Mouse (Mus musculus): ENCODE results near the gene Cdcp1. TPM values are rescaled to one million over a fixed set of nuclear protein-coding genes. Genes with fewer than 3 reads are reported as not detected.

The Cdcp1 gene
- total RNA-seq, 2 experiments from 2014 or later: not detected

DNA sequence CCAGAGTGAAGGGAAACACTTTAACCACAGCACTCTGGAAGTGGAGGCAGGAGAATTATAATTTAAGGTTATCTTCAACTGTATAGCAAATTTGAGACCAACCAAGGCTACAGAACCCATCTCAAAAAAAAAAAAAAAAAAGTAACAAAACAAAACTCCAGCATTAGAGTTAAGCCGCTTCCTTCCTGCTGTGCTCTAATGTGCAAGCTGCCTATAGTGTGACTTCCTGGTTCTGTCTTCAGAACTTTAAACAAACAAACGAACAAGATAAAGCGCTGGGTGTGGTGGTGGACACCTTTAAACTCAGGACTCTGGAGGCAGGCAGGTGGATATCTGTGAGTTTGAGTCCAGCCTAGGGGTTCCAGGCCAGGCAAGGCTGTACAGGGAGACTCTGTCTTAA is 63.8 kb downstream of the Cdcp1 start:
- DNase-seq (ENCODE audit: low spot score in 2 of 2): no peak

DNA sequence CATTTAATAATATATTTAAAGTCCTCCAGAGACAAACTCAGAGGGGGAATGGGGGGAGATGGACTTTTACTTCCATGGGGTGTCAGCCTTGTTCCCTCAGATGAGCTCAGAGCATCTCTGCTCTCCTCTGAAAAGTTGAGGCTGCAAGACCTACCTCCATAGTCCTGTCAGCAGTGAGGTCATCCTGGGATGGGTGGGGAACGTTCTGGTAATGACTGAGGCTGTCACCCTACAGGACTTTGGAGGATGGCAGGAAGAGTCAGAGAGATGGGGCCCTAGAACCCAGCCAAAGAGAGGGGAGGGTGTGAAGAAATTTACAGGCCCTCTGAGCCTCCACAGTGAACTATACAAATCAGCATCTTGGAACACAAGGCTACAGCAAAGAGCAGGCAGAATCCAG is 64.3 kb downstream of the Cdcp1 start:
- DNase-seq (ENCODE audit: low spot score in 2 of 2): peak in 1 of 2 experiments; percentile 40

DNA sequence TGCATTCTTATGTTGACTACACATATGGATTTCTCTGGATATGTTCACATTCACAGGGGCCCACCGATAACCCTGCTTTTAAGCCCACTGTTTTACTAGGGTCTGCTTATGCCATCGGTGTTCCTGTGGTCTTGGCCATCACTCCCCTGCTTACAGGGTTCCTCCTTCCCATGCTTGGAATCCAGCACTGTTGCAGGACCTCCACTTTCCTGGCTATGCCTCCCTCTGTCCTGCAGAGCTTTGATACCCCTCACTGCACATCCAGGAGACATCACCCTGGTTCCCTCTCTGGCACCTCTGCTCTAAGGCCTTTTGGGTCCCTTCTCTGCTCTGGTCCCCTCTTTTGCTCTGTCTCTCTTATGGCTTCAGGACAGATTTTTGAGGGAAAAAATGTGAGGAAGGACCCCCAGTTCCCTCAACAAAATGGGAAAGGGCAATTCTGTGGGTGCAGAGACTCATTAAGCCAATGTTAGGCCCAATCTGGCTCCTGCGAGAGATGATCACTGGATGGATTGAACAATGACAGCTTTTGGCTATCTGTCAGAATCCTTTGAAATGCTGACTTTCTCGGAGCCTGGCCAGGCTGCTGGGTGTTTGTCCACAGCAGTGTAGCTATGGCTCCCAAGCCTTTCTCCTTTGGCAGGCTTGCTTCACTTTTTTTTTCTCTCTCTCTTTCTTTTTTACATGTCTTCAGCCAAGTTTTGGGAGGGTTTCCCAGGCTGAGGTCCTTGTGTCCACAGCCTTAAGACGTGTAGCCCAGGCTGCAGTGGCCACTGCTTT is 65.4 kb downstream of the Cdcp1 start, which contains the start of gene Clec3b:
Gene Clec3b (plus strand): TSS at position 706 of the 780 bp plus-strand sequence.
- DNase-seq (ENCODE audit: low spot score in 2 of 2): peak; percentile 39 to 69

DNA sequence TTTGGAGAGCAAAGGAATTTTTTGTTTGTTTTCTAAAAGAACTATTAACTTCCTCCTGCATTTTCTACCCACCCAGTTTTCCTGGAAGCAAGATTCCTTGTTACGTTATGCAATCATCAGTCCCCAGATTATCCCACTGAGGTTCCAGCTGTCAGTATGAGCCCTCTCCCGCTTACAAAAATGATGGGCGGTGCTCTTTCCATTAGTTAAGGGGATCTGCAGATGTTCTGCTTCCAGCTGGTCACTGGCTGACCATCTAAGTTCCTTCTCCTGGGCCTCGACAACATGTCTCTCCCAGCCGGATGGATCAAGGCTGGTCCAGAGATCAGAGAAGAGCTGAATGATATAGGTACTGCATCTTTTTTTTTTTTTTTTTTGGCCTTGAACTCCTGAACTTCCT is 67.4 kb downstream of the Cdcp1 start:
- peak in 1 of 2 experiments; percentile 53 for DNase-seq (ENCODE audit: low spot score in 2 of 2)

DNA sequence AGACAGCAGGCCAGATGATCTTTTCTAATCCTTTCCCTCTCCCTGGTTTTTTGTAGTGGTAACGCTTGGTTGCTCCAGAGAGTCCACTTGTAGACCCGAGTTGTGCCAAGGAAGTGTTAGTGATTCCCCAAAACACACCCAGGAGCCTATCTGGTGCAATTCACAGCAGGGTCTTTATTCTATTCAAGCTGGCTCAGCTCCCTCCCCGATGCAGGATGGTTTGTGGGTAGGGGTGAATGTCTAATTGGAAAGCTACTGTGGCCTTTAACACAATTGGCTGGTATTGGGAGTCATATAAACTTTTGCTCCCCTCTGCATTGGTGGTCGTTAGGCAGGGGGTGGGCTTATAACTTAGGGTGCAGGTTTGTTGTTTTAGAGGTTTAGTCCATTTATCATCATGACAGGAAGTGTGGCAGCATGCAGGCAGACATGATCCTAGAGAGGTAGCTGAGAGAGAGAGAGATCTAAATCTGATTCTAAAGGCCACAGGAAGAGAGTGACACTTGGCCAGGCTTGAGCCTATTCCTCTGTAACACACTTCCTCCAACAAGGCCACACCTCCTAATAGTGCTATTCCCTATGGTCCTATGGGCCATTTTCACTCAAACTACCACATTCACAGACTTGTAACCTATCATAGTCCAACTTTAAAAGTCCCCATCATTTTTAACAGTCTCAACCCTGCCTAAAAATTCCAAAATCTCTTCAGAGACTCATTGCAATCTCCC is 75.8 kb downstream of the Cdcp1 start:
- DNase-seq (ENCODE audit: low spot score in 2 of 2): no peak

DNA sequence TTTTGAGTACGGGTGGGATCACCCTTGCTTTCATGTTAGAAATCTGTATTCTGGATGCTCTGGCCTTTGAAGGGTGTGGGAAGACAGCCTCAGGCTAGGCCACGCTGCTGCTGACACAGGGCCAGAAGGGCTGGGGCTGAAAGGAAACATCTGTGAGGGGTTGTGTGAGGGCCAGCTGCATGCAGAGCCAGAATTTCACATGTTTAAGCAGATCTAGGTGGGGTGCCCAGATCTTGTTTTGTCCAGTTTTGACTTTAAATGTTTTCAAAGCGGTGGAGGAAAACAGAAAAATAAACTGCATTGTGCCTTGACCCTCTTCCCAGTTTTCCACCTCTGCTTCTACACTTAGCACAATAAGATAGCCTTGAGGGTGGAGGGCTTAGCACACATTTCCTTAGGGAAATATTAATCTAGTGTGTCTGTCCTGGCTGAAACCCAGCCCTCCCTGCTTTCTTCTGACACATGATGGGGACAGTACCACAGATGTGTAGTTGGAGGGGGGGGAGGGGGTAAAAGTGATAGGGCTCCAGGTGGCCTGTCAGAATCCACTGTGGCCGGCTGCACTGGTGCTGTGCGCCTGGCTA is 76.9 kb downstream of the Cdcp1 start:
- peak; percentile 48 to 83 for DNase-seq (ENCODE audit: low spot score in 2 of 2)

DNA sequence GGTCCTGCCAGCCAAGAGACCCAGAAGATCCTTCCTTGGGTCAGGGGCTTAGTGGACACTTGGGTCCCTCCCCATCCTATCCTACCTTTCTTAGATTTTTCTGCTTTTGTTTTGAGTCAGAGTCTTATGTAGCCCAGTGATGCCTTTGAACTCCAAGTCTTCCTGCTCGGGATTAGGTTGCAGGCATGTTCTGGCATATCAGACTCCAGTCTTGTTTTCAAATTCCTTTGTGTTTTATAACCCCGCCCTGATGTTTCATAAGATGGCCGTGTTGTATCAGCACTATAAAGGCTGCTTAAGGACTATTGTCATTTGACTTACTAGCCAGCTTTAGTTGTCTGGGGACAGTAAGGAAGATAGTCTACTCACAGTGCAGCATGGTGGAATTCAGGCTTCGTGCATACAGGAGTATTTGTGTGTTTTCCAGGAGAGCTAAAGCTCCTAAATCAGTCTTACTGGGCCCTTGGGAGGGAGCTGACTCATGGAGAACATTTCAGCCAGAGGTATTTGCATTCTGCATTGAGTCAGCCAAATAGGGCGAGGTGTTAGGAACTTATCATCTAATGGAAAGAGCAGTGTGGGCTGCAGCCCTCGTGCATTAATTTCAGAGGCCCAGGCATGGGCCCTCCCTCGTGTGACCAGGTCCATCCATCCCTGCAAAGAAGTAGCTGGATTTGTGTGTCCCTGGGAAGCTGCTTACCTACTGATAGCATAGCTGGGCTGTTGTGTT is 78.7 kb downstream of the Cdcp1 start:
- DNase-seq (ENCODE audit: low spot score in 2 of 2): peak in 1 of 2 experiments; percentile 43

DNA sequence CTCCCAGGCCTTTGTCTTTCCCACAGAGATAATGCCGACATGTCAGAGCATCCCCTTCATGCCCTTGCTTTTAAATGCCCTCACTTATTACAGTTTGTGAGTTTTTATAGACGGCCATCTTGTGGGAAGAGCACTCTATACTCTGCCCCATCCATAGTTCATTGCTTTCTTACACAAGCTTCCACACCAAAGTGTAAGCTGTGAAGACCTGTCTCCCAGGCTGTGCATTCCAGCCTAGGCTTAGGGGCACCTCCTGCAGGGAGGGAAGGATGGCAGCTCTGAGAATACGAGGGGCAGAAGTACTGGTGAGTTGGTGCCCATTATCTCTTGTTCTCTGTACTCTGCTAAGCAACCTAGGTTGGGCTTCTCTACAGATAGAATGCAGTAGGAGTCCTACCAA is 82.8 kb downstream of the Cdcp1 start:
- DNase-seq (ENCODE audit: low spot score in 2 of 2): no peak

DNA sequence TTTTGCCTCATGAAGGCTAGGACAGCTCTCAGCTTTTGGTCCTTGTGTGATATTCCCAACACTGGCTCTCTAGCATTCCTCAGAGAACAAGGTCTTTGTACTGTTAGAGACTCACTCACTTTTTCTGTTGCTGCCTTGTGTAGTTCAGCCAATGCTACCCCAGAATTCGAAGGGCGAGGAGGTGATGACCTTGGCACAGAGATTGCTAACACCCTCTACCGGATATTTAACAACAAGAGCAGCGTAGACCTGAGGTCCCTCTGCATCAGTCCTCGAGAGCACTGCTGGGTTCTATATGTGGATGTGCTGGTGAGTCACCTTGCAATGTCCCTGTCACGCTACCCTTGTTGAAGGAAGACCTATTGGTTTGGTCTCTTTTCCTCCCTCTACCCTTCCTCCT is 88.2 kb downstream of the Cdcp1 start:
- no peak for DNase-seq (ENCODE audit: low spot score in 2 of 2)

DNA sequence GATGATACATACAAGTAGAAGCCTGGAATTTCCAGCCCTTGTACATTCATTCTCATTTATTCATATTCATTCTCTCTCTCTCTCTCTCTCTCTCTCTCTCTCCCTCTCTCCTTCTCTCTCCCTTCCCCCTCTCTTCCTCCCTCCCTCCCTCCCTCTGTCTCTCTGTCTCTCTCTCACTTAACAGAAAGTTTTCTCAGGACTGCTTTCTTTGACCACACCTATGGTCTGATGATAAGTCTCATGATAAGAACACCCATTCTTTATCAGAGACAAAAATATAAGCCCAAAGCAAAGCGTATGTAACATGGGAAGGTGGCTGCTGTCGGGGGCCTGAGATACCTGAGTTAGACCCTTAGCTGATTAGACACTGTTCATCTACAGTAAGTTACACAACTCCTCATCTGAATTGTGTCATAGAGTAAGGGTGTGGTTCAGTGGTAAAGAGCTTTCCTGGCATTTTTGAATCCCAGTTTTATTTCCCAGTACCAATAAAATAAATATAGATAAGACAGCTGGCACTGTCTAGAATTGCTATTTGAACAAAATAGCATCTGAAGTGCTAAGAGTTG is 91.3 kb downstream of the Cdcp1 start:
- no peak for DNase-seq (ENCODE audit: low spot score in 2 of 2)

DNA sequence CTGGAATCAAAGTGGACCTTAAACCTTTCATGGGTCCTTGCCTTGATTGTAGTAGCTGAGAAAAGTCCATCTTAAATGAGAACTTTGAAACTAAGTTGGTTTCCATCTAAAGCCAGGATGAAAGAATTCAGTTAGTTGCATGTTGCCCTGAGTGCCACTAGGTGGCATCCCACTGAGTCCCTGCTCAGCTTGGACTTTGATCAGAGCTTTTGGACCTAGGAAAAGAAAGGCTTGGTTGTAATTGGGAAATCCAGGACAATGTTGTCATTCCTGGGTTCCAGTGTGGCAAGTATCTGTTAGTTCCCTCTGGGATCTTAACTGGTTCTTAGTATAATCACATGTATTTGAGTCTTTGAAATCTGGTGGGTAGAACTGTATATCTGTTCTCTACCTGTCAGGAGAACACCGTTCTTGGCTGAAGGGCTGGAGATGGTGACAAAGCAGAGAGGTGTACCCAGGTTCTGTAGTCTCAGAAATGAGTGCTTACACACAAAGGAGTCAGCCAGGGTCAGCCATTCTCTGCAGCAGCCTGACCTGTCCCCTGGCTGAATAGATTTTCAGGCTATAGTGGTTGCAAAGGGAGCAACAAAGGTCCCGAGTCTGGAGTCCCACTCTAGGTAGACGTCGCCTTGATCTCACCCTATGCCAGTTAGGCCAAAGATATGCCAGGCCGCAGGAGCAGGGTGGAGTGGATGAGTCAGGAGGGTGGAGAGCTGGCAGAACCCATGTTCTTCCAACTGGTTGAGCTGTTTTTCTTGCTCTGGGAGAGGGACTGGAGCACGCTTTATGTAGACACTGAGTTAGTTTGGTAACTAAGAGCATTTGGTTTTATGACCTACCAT is 92.0 kb downstream of the Cdcp1 start:
- peak in 1 of 2 experiments; percentile 30 for DNase-seq (ENCODE audit: low spot score in 2 of 2)

DNA sequence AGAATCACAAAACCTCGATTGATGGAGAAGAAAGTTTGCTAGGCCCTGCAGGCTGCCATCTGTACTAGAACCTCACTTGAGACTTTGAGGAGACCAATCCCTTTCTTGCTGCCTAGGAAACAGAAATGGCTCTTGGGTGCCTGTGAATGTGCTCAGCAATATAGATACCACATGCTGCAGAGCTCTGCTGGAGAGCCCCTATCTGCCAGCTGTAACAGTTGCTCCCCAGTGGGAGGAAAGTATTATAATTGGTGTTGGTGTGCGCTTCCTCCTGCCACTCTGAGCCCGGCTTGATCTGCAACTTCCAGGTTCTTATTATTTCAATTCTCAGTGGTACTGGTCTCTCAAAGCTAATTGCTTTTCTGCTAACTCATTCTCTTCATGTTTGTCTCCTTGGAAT is 92.8 kb downstream of the Cdcp1 start:
- DNase-seq (ENCODE audit: low spot score in 2 of 2): no peak

Other genes starting within 250 kb of the Cdcp1 start
- 10 to 100 TPM; 10.4 to 12.0 TPM for gene Tmem42, start 194.7 kb downstream of the Cdcp1 start, total RNA-seq (2021)
- under 1 TPM in 1 of 2 experiments, not detected in 1; 0.29 TPM for gene Tgm4, start 181.3 kb downstream of the Cdcp1 start, total RNA-seq (2021)
- gene Zdhhc3, start 102.8 kb downstream of the Cdcp1 start, total RNA-seq (2021): 10 to 100 TPM; 49.8 to 50.5 TPM
- gene Exosc7, start 102.8 kb downstream of the Cdcp1 start, total RNA-seq (2021): 10 to 100 TPM; 29.9 to 33.8 TPM
- gene Clec3b, start 65.1 kb downstream of the Cdcp1 start, total RNA-seq (2021): 100 to 1,000 TPM; 207 to 229 TPM
- 10 to 100 TPM; 13.1 to 14.3 TPM for gene Tmem158, start 44.7 kb upstream of the Cdcp1 start, total RNA-seq (2021)
- gene Lars2, start 150.9 kb upstream of the Cdcp1 start, total RNA-seq (2021): 10 to 100 TPM; 46.4 to 94.9 TPM